ENCODE assay signal across 8 mouse cellular contexts in genomic region chr10:23116786-23117410, GRCm38 (mm10).
DNase-seq lines count a peak whose midpoint lies in the region; ATAC-seq and TF ChIP-seq lines count a peak whose summit lies in the region.

No protein-coding gene starts in this region.

- H3K4me3 ChIP-seq in ES-E14 (ENCODE audit: insufficient read depth in 1 of 2, low read depth in 1 of 2, low read length in 2 of 2, poor library complexity in 1 of 2, severe bottlenecking in 1 of 2): no peak overlapping the region
- no peak overlapping the region for H3K4me3 ChIP-seq in heart, embryonic 10.5 days
- H3K4me3 ChIP-seq in lung, adult 2 months (replicated peaks; ENCODE audit: extremely low read depth, low read depth, low read length): no peak overlapping the region

- no peaks in the 10 kb centered on the region for H3K36me3 ChIP-seq in ES-E14 (ENCODE audit: control insufficient read depth, insufficient read depth, low read length, poor library complexity, severe bottlenecking)
- H3K36me3 ChIP-seq in heart, embryonic 10.5 days: no peaks in the 10 kb centered on the region

- WGBS in heart, embryonic 10.5 days: 47% methylated on average over 10 of the region's 10 CpGs
- WGBS in lung, adult 2 months: 48% methylated on average over 10 of the region's 10 CpGs

- H3K27ac ChIP-seq in ES-E14 (ENCODE audit: insufficient read depth, low read depth, low read length, poor library complexity, severe bottlenecking): no peak overlapping the region
- no peak overlapping the region for H3K27ac ChIP-seq in heart, embryonic 10.5 days

- in situ Hi-C loops in ES-E14 (cut with MboI; ENCODE audit: low sequenced_read_pairs in 2 of 2, unreplicated experiment in 2 of 2): loop anchor here (25.0 kb wide), 2 partner anchors 495 to 645 kb away; no protein-coding TSS in a partner anchor

- ATAC-seq in erythroblast, adult 5-6 weeks (replicated peaks; ENCODE audit: low FRiP score, poor library complexity, severe bottlenecking): peak; percentile 70; the same call in 1 of the 2 replicates

- no peaks in the 10 kb centered on the region for H3K9me3 ChIP-seq in ES-E14 (ENCODE audit: control insufficient read depth, insufficient read depth, low read depth, low read length)
- H3K9me3 ChIP-seq in heart, embryonic 10.5 days: no peaks in the 10 kb centered on the region

- no peak for TF ChIP-seq POLR2A in lung, adult 2 months (IDR thresholded peaks at IDR 0.05; ENCODE audit: borderline replicate concordance, extremely low read depth, low read depth, low read length)

- peak; percentile 90 for TF ChIP-seq CTCF in lung, adult 2 months (IDR thresholded peaks at IDR 0.05; ENCODE audit: insufficient read depth, low read length)

- DNase-seq in ES-E14 (ENCODE audit: low read depth, low spot score): peak; percentile 63
- peak; percentile 84 for DNase-seq in brain, adult 2 months (ENCODE audit: low read depth, low spot score)
- peak; percentile 77 for DNase-seq in heart, embryonic 10.5 days (ENCODE audit: low spot score)
- peak; percentile 68 for DNase-seq in layer of hippocampus, adult 9-10 months (ENCODE audit: low spot score)
- peak; percentile 52 for DNase-seq in lung, adult 2 months
- DNase-seq in retina, embryonic 14.5 days (ENCODE audit: low spot score): peak; percentile 89
- peak; percentile 37 for DNase-seq in urinary bladder, postnatal 10 days (ENCODE audit: low spot score)

- no peak overlapping the region for H3K9ac ChIP-seq in ES-E14 (ENCODE audit: insufficient read depth, low read depth, low read length, poor library complexity, severe bottlenecking)

- H3K4me1 ChIP-seq in ES-E14 (ENCODE audit: control insufficient read depth in 2 of 2, insufficient read depth in 2 of 2, low read length in 2 of 2, poor library complexity in 1 of 2): no peaks in the 10 kb centered on the region
- H3K4me1 ChIP-seq in heart, embryonic 10.5 days: no peaks in the 10 kb centered on the region
- H3K4me1 ChIP-seq in lung, adult 2 months (ENCODE audit: control insufficient read depth, insufficient read depth, low read length): no peaks in the 10 kb centered on the region

- no peaks in the 10 kb centered on the region for H3K27me3 ChIP-seq in heart, embryonic 10.5 days (ENCODE audit: insufficient read depth, poor library complexity, severe bottlenecking)

TF ChIP-seq in ES-E14, 5 proteins besides CTCF, POLR2A, EP300 and RAD21:
- TF ChIP-seq HCFC1 (IDR thresholded peaks at IDR 0.05; ENCODE audit: borderline replicate concordance, insufficient read depth, low read length) (no peak), MAFK (IDR thresholded peaks at IDR 0.05; ENCODE audit: insufficient read depth, low read depth, low read length) (no peak), ZNF384 (IDR thresholded peaks at IDR 0.05; ENCODE audit: low read depth, low read length) (no peak), ZC3H11A (IDR thresholded peaks at IDR 0.05; ENCODE audit: borderline replicate concordance, low read depth, low read length) (peak; percentile 95; the same call in 1 of the 2 replicates), CHD2 (IDR thresholded peaks at IDR 0.05; ENCODE audit: low read depth, low read length) (no peak)

Comparison
In these comparisons a context has a peak if more than half of its experiments do, and no peak if none do; other contexts are left out.
1. DNase-seq: peak in every context shown above with its lines; median percentile 89 in retina, embryonic 14.5 days; 84 in brain, adult 2 months; 77 in heart, embryonic 10.5 days; 68 in layer of hippocampus, adult 9-10 months; 63 in ES-E14; 52 in lung, adult 2 months; 37 in urinary bladder, postnatal 10 days.